Mouse (Mus musculus): ENCODE measurements around the gene Hmg20b. TPM values are rescaled to one million over a fixed set of nuclear protein-coding genes. Genes with fewer than 3 reads are reported as not detected.

Gene Hmg20b
- polyA plus RNA-seq, 1 experiment: 80.2 TPM

GRCm38 (mm10) chr10:81364666-81365065, 14.4 kb upstream of the Hmg20b start:
- H3K4me3 ChIP-seq: no peak overlapping the region
- no peaks in the 10 kb centered on the region for H3K79me2 ChIP-seq (ENCODE audit: control insufficient read depth, insufficient read depth)
- peaks cover 14% of the 10 kb centered on the region for H3K36me3 ChIP-seq (ENCODE audit: control insufficient read depth, insufficient read depth)
- TF ChIP-seq CEBPB (IDR thresholded peaks at IDR 0.05; ENCODE audit: insufficient read depth, poor library complexity, severe bottlenecking): no peak
- peak; percentile 87 for TF ChIP-seq POLR2AphosphoS2 (IDR thresholded peaks at IDR 0.05; ENCODE audit: insufficient read length, low read depth)
- no peak for TF ChIP-seq MYOG (IDR thresholded peaks at IDR 0.05; ENCODE audit: control insufficient read depth in 1 of 3, insufficient read depth in 1 of 3, insufficient read length in 2 of 3, low read depth in 2 of 3)
- no peak for TF ChIP-seq TCF3 (IDR thresholded peaks at IDR 0.05; ENCODE audit: insufficient read length, low read depth)
- TF ChIP-seq TCF12 (IDR thresholded peaks at IDR 0.05; ENCODE audit: insufficient read depth, poor library complexity, severe bottlenecking): no peak
- TF ChIP-seq E2F4 (IDR thresholded peaks at IDR 0.05; ENCODE audit: insufficient read depth): no peak
- no peak for TF ChIP-seq REST (IDR thresholded peaks at IDR 0.05; ENCODE audit: insufficient read depth, insufficient read length)
- TF ChIP-seq MAX (IDR thresholded peaks at IDR 0.05; ENCODE audit: low read depth): no peak
- no peak overlapping the region for H3ac ChIP-seq (ENCODE audit: control insufficient read depth, insufficient read length)
- no peaks in the 10 kb centered on the region for H3K27me3 ChIP-seq (ENCODE audit: control insufficient read depth, insufficient read depth, insufficient read length)
- no peak overlapping the region for H3K4me2 ChIP-seq (ENCODE audit: low read depth)

GRCm38 (mm10) chr10:81363436-81364346, 13.4 kb upstream of the Hmg20b start:
- Histone ChIP-seq H3K36me3 (ENCODE audit: control insufficient read depth, insufficient read depth) (peaks cover 14% of the 10 kb centered on the region), H3ac (ENCODE audit: control insufficient read depth, insufficient read length) (no peak overlapping the region), H3K79me2 (ENCODE audit: control insufficient read depth, insufficient read depth) (peaks cover 2% of the 10 kb centered on the region), H3K27me3 (ENCODE audit: control insufficient read depth, insufficient read depth, insufficient read length) (no peaks in the 10 kb centered on the region), H3K4me2 (ENCODE audit: low read depth) (no peak overlapping the region), H3K4me3 (no peak overlapping the region)
- TF ChIP-seq REST (IDR thresholded peaks at IDR 0.05; ENCODE audit: insufficient read depth, insufficient read length) (no peak), POLR2A (IDR thresholded peaks at IDR 0.05; ENCODE audit: insufficient read length, low read depth) (peak; percentile 20)

- Histone ChIP-seq H3K27me3 (ENCODE audit: control insufficient read depth, insufficient read depth, insufficient read length) (no peaks in the 10 kb centered on the region), H3K36me3 (ENCODE audit: control insufficient read depth, insufficient read depth) (peaks cover 9% of the 10 kb centered on the region), H3K4me2 (ENCODE audit: low read depth) (no peak overlapping the region), H3K79me2 (ENCODE audit: control insufficient read depth, insufficient read depth) (peaks cover 5% of the 10 kb centered on the region), H3ac (ENCODE audit: control insufficient read depth, insufficient read length) (no peak overlapping the region), H3K4me3 (no peak overlapping the region)
- TF ChIP-seq E2F4 (IDR thresholded peaks at IDR 0.05; ENCODE audit: insufficient read depth) (no peak), MAX (IDR thresholded peaks at IDR 0.05; ENCODE audit: low read depth) (no peak), SRF (IDR thresholded peaks at IDR 0.05; ENCODE audit: control insufficient read depth, insufficient read length, low read depth) (no peak), REST (IDR thresholded peaks at IDR 0.05; ENCODE audit: insufficient read depth, insufficient read length) (no peak), POLR2A (IDR thresholded peaks at IDR 0.05; ENCODE audit: insufficient read length, low read depth) (no peak), MYOD1 (IDR thresholded peaks at IDR 0.05; ENCODE audit: control insufficient read depth in 1 of 3, insufficient read length in 2 of 3, low read depth in 2 of 3) (no peak), TCF12 (IDR thresholded peaks at IDR 0.05; ENCODE audit: insufficient read depth, poor library complexity, severe bottlenecking) (no peak), USF1 (IDR thresholded peaks at IDR 0.05; ENCODE audit: low read depth) (no peak), TCF3 (IDR thresholded peaks at IDR 0.05; ENCODE audit: insufficient read length, low read depth) (no peak), POLR2AphosphoS2 (IDR thresholded peaks at IDR 0.05; ENCODE audit: insufficient read length, low read depth) (no peak), MYOG (IDR thresholded peaks at IDR 0.05; ENCODE audit: control insufficient read depth in 1 of 3, insufficient read depth in 1 of 3, insufficient read length in 2 of 3, low read depth in 2 of 3) (no peak), CEBPB (IDR thresholded peaks at IDR 0.05; ENCODE audit: insufficient read depth, poor library complexity, severe bottlenecking) (no peak)
Observed at GRCm38 (mm10) chr10:81362336-81362949, 12.2 kb upstream of the Hmg20b start.

- H3K27me3 ChIP-seq (ENCODE audit: control insufficient read depth, insufficient read depth, insufficient read length): no peaks in the 10 kb centered on the region
- H3ac ChIP-seq (ENCODE audit: control insufficient read depth, insufficient read length): no peak overlapping the region
- H3K4me3 ChIP-seq: no peak overlapping the region
- H3K36me3 ChIP-seq (ENCODE audit: control insufficient read depth, insufficient read depth): no peaks in the 10 kb centered on the region
- TF ChIP-seq TCF3 (IDR thresholded peaks at IDR 0.05; ENCODE audit: insufficient read length, low read depth) (no peak), USF1 (IDR thresholded peaks at IDR 0.05; ENCODE audit: low read depth) (peak; percentile 39)
- peak overlapping the region; percentile 44 for H3K4me2 ChIP-seq (ENCODE audit: low read depth)
- peaks cover 5% of the 10 kb centered on the region for H3K79me2 ChIP-seq (ENCODE audit: control insufficient read depth, insufficient read depth)
Observed at GRCm38 (mm10) chr10:81360721-81361120, 10.4 kb upstream of the Hmg20b start.

DNA sequence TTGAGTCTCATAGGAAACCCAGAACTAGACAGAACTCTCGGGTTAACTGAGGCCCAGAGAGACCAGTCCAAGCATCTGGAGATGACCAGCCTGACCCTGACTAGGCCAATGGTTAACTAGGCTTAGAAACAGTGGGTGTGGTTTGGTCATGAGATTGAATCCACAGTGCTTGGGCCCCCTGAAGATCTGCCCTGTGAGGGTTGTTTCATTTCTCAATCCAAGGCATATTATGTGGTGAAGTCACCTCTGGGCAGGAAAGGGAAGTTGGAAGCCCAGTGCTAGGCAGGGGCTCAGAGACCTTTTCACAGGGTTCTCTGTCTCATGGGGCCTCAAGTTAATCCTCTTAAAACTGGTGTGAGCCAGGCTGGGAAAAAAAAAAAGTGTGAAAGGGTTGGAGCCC, 8.6 kb upstream of the Hmg20b start:
- Histone ChIP-seq H3ac (ENCODE audit: control insufficient read depth, insufficient read length) (no peak overlapping the region), H3K36me3 (ENCODE audit: control insufficient read depth, insufficient read depth) (no peaks in the 10 kb centered on the region), H3K4me3 (peak overlapping the region; percentile 55), H3K27me3 (ENCODE audit: control insufficient read depth, insufficient read depth, insufficient read length) (no peaks in the 10 kb centered on the region), H3K79me2 (ENCODE audit: control insufficient read depth, insufficient read depth) (peaks cover 5% of the 10 kb centered on the region), H3K4me2 (ENCODE audit: low read depth) (peak overlapping the region; percentile 92)
- no peak for TF ChIP-seq MYOG (IDR thresholded peaks at IDR 0.05; ENCODE audit: control insufficient read depth in 1 of 3, insufficient read depth in 1 of 3, insufficient read length in 2 of 3, low read depth in 2 of 3)
- TF ChIP-seq CEBPB (IDR thresholded peaks at IDR 0.05; ENCODE audit: insufficient read depth, poor library complexity, severe bottlenecking): no peak
- TF ChIP-seq MYOD1 (IDR thresholded peaks at IDR 0.05; ENCODE audit: control insufficient read depth in 1 of 3, insufficient read length in 2 of 3, low read depth in 2 of 3): no peak
- no peak for TF ChIP-seq USF1 (IDR thresholded peaks at IDR 0.05; ENCODE audit: low read depth)
- TF ChIP-seq TCF12 (IDR thresholded peaks at IDR 0.05; ENCODE audit: insufficient read depth, poor library complexity, severe bottlenecking): no peak
- TF ChIP-seq SRF (IDR thresholded peaks at IDR 0.05; ENCODE audit: control insufficient read depth, insufficient read length, low read depth): no peak
- TF ChIP-seq E2F4 (IDR thresholded peaks at IDR 0.05; ENCODE audit: insufficient read depth): no peak
- TF ChIP-seq MAX (IDR thresholded peaks at IDR 0.05; ENCODE audit: low read depth): no peak
- TF ChIP-seq REST (IDR thresholded peaks at IDR 0.05; ENCODE audit: insufficient read depth, insufficient read length): no peak

Measured in myocyte (in vitro differentiated cells).